Mouse (Mus musculus): ENCODE results near the gene Pgs1.

Pgs1 gene

DNA sequence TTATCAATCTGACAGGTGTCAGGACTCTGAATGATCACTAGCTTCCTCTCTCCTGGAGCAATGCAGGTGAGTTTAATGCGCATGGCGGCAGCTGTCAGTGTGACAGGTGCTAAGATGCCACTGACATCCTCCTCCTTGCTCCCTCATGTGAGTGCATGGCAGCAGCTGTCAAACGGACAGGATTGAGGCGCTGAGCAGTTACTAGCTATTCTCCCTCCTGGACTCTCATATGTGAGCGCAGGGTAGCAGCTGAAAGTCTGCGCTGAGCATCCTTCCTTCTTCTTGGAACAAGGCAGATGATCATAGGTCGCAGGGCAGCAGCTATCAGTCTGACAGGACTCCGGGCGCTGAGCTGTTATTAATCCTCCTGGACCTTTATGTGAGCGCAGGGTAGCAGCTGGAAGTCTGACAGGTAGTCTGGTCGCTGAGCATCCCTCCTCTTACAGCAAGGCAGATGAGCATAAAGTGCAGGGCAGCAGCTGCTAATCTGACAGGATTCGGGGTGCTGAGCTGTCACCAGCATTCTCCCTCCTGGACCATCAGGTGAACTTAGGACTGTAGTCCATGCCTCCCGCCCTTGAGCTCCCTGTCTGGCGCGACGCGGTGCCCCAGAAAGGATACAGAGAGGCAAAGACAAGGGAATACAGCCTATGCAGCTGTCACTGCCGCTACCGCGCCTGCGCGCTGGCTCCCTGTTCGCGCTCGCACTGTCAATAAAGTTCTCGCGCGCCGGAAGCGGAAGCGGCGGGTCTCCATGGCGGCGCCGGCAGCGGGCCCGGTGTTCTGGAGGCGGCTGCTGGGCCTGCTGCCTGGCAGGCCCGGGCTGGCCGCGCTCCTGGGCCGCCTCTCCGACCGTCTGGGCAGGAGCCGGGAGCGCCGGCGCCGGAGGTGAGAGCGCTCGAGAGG lies at the start of gene Pgs1:
Gene Pgs1 (plus strand): TSS at position 167 of the 906 bp plus-strand sequence.
- peak; percentile 87 for DNase-seq (ENCODE audit: low spot score)

DNA sequence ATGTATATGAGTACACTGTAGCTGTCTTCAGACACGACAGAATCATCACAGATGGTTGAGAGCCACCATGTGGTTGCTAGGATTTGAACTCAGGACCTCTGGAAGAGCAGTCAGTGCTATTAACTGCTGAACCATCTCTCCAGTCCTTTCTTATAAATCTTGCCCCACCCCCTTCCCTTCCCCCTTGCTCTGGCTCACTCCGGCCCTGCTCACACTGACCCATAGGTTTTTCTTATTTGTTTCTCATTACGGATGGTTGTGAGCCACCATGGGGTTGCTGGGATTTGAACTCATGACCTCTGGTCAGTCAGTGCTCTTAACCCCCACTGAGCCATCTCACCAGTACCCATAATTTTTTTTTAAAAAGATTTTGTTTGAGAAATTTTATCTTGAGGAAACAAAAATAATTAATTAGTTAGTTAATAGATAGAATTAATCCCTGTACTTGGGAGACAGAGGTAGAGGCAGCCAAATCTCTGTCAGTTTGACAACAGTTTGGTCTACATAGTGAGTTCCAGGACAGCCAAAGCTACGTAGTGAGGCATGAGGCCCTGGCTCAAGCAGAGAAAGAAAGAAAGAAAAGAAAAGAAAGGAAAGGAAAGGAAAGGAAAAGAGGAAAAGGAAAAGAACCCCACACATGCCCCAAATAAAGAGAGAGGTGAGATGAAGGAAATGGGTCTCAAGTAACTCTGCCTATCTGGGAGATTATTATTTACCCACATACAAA lies 46.9 kb upstream of the Pgs1 start:
- no peak for DNase-seq (ENCODE audit: low spot score)

DNA sequence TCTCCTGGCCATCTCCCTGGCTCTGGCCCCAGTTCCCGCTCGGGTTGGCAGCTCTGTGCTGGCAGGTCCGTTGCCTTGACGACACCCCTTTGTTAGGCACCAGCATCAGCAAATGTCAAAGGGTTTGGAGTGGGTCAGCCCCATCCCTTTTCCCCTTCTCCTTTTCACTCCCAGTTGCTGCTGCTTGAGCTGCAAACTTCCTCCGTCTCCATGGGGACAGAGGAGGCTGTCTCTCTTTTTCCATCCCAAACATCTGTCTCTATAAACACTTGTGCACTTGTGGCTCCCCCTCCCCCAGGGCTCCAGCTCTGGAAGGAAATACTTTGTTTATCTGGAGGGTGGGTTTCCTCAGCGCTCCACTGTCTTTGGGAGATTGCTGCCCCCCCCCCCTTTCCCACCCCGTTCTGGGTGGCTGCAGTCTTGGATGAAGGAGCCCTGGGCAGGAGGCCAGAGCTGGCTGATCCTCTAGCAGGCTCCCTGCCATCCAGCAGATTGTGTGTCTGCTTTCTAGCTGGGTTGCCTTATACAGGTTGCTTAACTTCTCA lies 46.3 kb upstream of the Pgs1 start:
- DNase-seq (ENCODE audit: low spot score) = no peak

DNA sequence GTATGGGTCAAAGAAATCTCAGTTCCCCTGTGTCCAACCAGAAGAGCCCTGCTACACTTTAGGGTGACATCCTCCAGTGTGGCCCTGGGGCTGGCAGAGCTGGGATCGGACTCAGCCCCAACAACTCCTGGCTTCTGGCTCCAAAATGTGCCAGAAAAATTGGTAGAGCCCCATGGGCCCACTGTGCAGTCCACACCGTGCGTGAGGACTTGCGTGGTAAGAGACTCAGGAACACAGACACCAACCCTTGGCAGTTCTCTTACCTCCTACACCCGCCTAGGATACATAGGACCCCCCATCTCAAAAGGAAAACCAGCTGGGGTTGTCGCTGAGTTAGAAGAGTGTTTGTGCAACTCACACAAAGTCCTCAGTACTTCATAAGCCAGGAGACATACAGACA lies 45.2 kb upstream of the Pgs1 start:
- DNase-seq (ENCODE audit: low spot score) = no peak

DNA sequence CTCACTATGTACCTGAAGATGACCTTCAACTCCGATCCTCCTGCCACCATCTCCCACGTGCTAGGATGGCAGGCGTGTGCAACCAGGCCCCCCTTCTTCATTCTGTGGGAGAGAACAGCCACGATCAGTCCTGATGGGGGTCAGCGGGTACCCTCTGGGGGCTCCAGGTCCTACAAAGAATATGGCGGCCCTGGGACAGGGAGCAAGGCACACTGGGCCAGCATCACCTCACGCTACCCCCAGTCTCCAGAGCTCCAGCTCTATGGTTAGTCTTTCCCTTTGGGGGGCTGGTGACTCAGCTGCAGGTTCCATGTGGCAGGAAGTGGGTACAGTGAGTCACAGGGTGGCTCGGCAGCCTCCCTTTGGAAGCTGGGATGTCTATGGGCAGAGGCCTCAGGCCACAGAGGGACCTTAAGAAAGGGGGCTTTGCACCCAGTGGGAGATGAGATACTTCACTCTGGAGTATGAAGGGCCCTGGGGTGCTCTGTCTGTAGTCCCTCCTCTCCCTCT lies 44.7 kb upstream of the Pgs1 start:
- DNase-seq (ENCODE audit: low spot score) = no peak

DNA sequence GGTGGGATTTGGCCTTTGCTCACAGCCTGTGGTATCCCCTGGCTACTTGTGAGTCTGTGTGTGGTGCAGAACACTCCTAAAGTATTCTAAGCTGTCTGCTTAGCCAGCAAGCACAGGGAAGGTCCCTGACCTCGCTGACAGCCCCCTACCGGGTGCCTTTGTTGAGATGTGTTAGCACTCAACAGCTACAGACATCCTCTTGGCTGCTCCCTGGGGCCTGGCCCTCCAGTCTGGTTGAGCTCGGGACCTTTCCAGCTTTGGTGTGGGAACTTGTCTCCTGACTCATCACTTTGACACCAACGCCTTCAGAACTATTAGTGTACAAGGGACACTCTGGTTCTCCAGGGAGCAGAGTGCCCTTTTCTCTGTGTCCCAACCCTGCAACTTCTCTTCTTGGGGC lies 44.2 kb upstream of the Pgs1 start:
- DNase-seq (ENCODE audit: low spot score) = no peak

DNA sequence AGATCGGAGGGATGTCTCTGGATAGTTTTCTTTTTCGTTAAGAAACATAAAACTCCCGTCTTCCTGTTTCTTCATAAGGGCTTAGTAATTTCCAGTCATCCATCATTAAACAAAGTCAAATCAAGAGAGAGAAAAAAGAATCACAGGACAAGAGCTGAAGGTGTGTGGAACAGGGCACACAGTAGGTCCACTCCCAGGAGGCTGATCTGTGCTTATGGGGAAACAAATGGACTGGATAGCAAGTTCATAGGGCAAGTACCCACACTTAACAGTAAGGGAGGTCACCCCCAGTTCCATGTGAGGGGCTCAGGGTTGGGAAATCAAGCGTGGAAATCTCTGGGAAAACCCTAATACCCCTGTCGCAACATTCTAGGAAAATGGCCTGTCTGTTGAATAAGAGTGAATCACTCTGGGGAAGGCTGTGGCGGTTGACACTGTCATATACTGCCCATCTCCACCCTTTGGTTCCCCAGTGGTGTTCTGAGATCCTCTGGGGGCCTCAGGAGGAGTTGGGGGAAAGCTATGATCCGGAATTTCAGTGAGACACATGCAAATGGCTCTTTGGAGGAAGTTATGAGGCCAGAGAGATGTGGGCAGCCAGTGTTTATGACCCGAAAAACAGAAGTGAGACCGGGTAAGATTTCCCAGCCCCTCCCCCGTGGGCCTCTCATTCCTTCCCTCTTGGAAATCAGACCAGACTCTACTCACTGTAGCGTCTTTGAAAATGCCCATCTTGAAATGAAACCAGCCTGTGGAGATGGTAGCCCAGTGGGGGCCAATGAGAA lies 39.7 kb upstream of the Pgs1 start:
- DNase-seq (ENCODE audit: low spot score) = no peak

DNA sequence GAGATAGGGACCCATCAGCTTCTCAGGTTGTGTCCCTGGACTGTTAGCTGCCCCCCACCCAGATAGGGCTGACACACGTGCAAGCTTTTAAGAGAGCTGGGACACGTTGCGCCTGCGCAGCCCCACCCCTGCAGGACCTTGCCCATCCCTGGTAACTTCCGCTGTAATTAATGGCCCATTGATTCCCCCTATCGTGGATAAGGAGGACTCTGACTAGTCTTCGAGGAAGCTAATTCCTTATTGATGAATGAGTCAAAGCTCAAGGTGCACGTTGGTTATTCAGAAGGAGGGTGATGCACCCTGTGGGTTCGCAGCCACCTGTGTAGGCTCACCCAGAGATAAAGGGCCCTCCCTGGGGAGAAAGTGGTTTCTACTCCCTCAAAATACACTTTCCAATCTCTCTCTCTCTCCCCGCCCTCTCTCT lies 39.1 kb upstream of the Pgs1 start:
- no peak for DNase-seq (ENCODE audit: low spot score)

DNA sequence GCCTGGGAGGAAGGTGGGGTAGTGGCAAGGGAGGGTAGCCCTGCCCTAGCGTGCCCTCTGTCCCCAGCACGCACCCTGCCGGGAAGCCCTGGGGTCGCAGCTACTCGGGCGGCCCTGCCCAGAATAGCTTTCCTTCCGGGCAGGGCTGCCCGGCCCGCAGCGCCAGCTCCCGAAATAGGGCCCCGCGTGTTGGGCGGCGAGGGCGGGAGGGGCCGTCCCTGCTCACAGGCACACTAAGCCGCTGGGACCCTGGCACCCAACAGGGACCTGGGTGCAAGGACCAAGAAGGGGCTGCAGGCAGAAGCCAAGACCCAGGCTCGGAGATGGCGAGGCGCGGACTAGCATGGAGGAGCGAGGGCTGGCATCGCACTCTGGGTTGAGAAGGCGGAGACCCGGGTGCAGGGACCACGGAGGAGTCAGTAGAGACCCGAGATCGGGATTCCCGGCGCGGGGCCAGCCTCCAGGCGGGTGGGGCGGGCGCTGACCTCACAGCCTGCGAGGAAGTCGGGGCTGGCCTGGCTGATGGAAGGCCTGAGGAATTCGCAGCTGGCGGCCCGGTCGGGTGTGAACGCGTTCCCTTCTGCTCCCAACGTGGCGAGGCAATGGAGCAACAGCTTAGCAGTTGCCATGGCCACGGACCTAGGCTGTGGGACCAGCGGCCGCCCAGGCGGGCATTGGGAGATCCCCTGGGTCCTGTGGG lies 36.5 kb upstream of the Pgs1 start:
- peak; percentile 61 for DNase-seq (ENCODE audit: low spot score)

DNA sequence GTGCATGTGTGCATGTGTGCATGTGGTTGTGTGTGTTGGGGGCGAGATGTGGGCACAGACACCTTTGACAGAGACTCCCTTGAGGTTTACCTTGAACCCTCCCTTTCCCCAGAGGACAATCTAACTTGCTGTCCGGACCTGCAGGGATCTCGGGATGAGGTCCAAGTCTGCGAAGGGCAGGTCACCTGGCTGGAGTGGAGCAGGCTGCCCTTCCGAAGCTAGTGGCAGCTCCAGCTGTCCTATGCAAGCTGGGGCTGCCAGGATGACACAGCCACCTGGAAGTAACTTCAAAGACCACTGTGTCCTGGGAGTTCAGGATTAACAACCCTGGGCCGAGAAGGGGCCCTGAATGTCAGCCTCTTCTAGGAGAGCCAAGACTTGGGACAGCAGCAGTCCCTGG lies 34.7 kb upstream of the Pgs1 start:
- DNase-seq (ENCODE audit: low spot score) = no peak

DNA sequence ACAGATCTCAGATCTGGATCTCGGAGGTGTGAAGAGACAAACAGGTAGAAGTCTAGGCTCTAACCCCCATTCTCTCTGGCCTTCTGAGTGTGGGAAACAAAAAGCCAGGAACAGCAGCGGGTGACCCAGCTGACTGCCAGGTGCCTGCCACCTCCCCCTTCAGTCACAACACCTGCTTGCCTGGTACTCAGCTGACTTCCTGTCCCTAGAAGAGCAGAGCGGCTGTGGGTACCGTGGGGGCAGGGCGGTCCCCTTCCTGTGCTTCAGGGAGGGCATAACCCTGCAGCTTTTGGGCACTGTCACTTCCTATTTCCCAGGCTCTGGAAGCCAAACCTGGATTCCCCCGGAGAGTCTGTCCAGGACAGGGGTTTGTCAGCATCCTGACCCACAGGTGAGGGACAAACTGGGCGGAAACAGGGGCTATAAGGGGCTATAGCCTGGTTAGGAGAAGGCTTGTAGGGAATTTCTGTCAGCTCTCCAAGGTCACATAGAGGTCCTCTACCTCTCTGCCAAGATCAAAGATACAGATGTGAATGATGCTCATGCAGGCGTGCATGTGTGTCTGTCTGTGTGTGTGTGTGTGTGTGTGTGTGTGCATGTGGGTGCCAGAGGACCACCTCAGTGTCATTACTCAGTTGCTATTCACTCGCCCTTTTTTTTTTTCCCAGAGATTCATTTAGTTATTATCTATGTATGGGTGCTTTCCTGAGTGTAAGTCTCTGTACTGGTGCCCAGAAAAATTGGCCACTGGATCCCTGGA lies 33.7 kb upstream of the Pgs1 start:
- no peak for DNase-seq (ENCODE audit: low spot score)

DNA sequence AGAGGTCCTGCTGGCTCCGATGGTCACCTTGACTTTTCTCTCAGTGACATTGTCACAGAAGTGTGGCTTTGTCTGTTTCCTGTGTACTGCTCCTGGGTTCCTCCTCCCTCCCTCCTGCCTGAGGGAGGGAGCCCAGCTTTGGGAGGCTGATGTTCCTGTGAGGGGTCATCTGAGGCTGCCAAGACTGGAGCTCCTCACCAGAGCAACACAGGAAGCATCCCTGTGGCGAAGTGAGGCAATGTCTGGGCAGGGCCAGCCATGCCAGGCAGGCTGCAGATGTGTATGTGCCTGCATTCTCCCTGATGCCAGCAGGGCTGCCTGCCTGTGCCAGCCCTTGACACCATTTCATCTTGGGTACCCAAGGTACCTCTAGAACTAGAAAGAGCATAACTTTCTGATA lies 32.0 kb upstream of the Pgs1 start:
- no peak for DNase-seq (ENCODE audit: low spot score)

DNA sequence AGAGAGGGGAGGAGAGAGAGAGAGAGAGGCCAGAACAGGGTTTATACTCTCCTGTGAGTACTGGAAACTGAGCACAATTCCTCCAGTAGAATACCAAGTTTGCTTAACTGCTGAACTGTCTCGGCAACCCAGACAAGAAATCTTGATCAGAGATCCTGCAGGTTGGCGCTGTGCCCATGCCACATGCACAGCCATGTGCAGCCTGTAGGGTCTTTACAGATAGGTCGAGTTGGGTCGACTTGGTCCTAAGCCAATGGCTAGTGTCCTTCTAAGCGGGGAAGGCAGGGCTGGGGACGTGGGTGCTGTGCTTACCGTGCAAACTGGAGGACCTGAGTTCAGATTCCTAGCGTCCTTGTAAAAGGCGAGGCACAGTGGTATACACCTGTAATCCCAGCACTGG lies 31.3 kb upstream of the Pgs1 start:
- no peak for DNase-seq (ENCODE audit: low spot score)

DNA sequence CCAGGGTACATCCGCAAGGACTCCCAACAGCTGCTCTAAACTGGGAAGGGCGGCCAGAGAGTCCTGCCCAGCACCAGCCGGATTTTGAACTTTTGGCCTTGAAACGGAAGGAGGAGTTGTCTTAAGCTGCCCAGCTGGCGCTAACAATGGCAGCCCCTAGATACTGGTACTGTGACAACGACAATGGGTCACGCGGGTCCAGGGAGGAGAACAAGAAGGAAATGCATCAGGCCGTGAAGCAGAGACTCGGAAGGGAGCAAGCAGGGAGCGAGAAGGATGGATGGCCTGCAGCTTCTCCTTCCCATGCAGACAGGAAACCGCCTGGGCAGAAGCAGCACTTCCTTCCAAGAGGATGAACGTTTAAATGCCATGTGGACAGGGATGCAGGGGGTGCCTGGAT lies 30.5 kb upstream of the Pgs1 start:
- no peak for DNase-seq (ENCODE audit: low spot score)

DNA sequence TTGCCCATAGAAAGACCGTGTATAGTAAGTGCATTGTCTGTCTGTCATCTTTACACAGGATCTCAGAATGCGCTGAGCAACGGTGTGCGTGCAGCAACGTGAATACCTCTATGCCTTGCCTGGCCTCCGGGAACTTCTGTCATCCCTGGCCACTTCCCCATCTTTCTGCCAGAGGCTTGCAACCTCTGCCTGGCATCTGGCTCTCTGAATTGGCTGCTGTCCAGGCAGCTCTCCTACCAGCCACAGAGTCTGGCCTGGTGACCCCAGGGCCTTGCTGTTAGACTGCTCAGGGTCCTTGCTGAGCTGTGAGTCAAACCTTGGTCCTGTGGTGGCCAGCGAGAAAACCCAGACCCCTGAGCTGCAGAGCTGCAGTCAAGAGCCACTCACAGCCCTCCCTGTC lies 27.9 kb upstream of the Pgs1 start:
- DNase-seq (ENCODE audit: low spot score) = no peak

DNA sequence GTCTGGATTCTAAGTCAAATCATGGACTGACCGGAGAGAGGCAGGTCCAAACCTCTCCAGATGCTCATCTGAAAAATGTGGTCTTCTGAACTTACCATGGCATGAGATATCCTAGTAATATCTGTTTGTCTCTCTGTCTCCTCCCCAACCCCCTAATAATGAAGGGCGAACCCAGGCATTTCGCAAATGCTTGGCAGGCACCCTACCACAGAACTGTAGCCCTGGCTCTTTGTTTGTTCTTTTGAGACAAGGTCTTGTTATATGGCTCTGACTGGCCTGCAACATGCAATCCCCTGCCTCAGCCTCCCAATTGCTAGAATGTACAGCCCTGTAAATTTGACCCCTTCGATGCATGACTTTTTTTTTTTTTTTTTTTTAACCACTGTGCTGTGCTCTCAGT lies 26.9 kb upstream of the Pgs1 start:
- DNase-seq (ENCODE audit: low spot score) = no peak

DNA sequence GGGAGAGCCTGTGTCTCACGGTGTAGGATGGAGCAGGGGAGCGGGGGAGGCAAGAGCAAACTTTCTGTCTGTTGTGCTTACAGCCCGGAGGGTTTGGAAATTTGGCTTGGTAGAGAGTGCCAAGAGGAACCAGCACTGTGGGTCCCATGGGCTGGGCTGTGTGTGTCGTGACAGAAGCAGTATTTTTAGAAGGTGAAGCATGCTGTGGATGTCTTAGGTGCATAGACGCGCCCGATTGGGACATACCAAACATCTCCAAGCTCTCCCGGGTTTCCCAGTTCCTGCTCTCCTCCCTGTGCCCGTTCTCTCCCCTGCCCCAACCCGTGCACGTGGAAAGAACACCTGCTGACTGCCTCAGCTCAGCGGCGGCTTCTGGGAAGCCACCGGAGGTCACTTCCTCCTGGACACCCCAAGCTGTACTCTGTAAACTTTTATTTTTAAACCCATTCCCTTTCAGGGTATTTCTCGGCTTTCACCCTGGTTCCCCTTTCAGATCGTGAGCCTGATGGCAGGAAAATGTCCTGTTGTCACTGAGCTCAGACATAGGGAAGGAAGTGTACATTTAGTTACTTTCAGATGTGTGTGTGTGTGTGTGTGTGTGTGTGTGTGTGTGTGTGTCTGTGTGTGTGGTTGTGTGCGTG lies 26.2 kb upstream of the Pgs1 start:
- DNase-seq (ENCODE audit: low spot score) = no peak

DNA sequence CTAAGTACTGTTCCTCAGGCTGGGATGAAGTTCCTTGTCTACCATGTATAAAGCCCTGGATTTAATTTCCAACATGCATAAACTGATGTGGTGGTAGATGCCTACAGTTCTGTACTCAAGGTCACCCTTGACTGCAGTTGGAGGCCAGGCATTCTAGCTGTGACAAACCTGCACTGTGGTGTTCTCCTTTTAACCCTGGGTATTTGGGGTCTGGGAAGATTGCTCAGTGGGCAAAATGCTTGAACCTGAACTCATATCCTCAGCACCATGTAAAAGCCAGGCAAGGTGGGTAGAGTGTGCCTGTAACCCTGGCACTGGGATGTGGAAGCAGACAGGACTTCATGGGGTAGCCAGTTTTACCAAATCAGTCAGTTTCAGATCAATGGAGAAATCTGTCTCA lies 25.5 kb upstream of the Pgs1 start:
- no peak for DNase-seq (ENCODE audit: low spot score)

DNA sequence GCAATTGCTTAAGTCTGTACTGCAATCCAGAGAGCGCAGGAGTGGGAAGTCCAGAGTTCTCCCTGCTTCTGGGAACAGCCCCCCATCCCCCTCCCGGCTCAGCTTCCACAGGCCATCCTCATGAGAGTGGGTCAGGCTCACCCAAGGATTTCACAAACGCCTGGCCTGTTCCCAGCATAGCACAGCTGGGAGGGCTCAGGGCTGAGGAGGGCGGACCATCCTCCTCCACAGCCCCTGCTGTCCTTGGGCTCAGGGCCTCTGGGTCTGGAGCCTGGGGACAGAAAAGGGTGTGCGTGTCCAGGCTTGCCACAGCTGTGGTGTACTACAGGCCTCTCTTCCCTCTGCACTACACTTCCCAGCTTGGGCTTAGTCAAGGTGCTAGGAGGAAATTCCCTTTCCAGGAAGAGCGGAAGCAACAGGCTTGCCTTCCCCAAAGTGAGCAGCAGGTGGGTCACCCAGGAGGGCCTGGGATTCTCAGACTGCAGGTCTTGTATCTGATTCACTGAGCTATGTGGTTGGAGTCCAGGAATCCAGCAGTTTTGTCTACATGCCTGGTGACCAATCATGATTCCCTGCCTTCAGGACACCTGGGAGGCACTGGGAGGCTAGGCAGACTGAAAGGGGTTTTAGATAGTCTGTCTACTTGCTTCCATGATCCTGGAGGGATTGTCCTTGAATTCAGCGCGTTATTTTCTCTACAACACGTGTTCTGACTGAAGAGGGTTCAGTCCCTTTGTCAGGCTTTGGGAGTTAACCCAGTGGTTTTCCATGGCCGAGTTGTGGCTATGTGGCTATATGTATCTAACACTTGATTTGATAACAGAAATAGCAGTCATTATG lies 23.6 kb upstream of the Pgs1 start:
- DNase-seq (ENCODE audit: low spot score) = peak; percentile 82

All from ovary, postnatal 14 days (tissue).